Mouse (Mus musculus) mouse trophoblast stem cell (cell line): Measurements from ENCODE around the gene Serpina9.
"Not testable (repeated sequence)": the region's sequence is repeated elsewhere in the genome, so short reads cannot be mapped to it uniquely, and the experiment has no call there.

Source experiments
- in situ Hi-C, 2 experiments: fragments of 300-500 bp; cut with MseI, MboI; formaldehyde crosslinking; loops; 2 replicates in 1 of 2; 3 replicates in 1 of 2; pipeline ENCODE4 v1.15.1; 2025

The Serpina9 gene

DNA sequence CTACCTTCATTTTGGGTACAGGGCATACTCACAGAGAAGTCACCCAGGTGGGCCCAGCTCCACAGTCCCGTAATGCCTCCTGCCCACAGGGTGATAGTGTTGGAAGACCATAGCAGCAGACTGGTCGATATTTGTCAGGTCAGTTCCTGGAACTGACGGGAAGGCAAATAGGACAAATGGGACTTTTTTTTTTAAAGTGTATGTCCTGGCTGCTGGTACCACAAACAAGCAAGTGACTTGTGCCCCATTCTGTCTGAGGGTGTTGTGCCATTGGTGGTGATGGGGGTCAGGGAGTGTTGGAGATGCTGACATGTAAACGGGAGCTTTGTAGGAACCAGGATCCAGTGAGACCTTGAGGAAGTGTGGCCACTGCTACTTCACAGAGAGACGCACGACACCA lies 23.7 kb downstream of the Serpina9 start, which contains the start of gene Serpina11:
TSS of gene Serpina11 (minus strand) at position 101 of the 400 bp plus-strand sequence.
- in situ Hi-C loops: loop anchor here (5.0 to 10.0 kb wide), 2 partner anchors 432 to 435 kb away; no protein-coding TSS in a partner anchor

DNA sequence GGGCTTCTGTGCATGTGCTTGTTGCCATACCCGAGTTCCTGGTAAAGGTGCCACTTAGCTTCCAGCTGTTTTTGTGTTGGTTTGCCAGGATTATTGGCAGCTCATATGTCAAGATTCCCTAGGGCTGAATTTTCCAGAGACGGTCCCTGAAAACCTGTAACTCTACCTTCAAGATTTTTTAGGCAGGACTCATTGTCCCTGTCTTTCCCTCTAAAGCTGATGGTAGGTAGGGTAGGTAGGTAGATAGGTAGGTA lies 24.1 kb downstream of the Serpina9 start:
- in situ Hi-C loops: no loop called here

DNA sequence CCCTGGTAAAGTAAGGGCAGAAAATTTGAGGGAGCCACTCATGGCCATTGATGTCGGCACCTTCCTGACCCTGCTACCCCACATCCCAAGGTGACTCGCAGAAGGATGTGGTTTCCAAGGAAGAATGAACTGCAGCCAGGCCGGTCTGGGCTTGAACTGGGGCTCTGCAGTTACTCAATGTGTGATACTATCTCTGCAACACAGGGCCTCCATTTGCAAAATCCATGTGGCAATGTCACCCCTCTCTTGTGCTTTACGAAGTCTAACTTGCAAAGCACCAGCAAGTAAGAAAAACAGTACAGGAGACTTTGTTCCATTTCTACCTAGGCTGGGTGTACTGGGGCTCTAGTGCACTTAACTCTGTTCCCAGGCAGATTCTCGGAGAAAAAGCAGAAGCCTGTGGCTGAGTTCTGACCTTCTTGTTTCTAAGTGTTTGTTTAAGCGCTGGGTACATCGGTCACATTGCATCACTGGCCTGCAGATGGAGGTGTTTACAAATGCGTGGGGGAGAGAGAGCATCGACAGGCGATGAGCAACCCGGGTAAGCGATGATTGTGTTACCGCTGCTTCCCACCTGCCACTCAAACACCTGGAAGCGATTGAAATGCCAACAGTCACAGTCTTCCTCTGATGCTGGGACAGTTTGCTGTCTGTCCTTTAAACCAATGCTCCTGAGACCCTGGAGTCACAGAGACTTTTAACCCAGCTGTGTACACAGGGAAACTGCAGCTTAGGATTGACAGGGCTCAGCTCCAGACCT lies 24.6 kb downstream of the Serpina9 start:
- in situ Hi-C loops: no loop called here

DNA sequence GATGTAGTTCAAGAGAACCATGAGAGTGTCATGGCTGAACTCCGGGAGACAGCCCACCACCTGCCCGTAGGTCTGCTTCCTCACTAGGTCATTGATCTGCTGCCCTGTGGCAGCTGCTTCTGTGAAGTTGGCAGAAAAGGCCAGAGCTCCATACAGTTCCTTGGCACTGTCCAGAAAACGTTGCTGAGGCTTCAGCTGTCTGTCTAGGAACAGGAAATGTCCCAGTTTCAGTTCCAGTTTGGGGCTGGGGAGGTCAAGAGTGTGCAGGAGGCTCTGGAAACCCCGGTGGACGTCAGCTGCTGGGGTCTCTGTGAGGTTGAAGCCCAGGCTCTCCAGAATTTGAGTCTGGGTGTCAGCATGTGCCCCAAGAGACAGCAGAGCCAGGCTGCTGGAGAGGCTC lies 27.7 kb downstream of the Serpina9 start:
- in situ Hi-C loops: no loop called here

DNA sequence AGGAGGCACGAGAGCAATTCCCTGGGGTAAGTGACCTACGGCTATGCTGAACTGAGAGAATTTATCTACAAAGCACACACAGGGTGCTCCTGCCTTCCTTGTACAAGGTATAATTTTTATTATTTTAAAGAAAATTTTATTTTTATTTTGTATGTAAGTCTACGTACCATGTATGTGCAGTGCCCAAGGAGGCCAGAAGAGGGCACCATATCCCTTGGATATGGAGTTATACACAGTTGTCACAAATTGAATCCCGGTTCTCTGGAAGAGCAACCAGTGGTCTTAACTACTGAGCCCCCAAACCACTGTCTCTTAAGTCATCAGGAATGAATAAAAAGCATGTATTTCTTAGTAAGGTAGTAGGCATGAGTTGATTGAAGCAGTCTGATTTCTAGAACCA lies 28.6 kb downstream of the Serpina9 start:
- in situ Hi-C loops: no loop called here

DNA sequence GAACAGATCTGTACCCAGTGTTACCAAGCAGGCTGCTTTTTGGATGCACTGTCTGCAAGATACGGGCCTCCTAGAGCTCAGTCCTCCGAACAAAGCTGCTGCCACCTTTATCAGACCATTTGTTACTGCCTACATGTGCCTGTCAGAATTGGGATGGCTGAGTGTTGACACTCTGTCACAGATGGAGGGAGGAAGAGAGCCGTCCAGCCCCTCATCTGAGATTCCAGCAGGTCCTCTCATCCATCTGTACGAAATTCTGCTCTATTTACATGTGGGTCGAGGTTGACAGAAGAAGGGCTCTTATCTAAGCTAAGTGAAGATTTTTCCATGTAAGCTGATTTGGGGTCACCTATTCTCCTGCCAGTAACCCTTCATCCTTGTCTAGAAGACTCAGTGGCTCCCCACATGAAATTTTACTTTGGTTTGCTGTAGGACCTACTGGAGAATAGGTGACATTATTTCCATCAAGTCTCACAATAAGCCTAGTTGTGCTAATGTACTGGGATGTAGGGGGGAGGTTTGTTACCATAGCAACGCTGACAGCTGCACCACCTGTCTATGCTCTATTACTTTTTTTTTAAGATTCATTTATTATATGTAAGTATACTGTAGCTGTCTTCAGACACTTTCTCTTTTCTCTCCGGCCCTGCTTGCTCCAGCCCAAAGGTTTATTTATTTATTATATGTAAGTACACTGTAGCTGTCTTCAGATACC lies 31.8 kb downstream of the Serpina9 start:
- in situ Hi-C loops: no loop called here

DNA sequence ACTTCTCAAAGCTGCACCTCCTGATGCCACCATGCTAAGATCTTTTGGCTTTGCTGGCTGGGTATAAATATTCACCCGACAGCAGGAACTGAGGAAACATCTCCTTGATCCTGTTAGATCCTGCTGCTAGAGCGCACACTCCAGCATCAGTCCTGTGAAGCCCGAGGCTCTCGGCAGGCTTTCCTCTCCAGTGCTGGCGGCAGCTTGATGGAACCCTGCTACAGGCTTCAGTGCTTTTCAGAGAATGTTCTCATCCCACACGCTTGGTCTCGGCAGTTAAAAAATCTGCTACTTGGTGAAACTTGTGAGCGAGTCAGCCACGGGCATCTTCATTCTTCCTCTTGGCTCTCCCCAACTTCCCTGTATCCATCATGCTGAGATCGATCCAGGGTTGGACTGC lies 35.3 kb downstream of the Serpina9 start:
- in situ Hi-C loops: no loop called here

DNA sequence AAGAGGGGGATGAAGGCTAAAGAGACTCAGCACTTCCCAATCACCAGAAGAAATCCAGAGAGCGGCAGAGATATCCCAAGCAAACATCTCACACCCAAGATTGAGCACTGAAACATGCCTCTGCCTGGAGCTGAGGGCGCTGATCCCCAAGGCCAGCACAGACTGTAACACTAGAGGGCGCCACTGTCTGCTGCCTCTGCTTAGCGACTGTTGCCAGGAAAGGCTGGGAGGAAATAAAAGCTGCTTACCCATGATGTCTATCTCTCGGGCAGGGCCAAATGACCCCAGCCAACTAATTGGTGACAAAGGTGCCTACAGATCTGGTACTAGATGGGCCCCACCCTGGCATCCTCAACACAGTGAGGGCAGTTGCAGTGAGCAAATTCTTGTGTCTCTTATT lies 35.7 kb downstream of the Serpina9 start:
- in situ Hi-C loops: no loop called here

DNA sequence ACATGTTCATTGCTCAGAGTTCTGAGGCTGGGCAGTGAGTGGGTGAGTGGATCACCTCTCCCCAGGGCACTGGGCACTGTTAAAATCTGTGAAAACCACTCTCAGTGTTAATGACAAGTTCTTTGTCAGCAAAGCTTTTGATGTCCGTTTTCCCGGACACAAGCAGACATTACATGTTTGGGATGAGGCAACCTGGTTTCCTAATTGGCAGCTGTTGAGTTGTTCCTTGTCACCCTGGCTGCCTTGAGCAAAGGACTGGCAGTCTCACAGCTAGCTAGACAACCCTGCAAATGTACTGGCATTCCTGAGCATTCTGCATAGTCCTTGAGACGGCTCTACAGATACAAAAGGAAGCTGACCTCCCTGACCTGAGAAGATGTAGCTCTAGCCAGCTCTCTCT lies 36.5 kb downstream of the Serpina9 start:
- in situ Hi-C loops: no loop called here

DNA sequence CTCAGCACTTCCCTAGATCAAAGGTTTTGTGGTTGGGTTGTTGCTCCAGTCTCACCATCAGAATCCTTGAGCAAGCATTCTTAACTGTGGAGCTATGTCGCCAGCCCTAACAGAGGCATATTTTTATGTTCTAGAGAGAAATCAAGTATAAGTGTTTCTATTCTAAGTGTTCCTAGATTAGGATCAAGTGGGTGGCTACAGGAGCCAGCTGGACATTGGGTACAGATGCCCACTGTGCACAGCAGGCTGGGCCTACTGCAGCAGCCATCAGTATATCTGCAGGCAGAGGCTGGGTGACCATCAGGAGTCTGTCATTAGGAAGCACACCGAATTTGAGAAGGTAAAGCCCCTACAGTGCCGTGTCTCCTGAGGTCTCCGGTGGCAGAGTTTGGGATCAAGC lies 42.5 kb downstream of the Serpina9 start:
- in situ Hi-C loops: no loop called here

DNA sequence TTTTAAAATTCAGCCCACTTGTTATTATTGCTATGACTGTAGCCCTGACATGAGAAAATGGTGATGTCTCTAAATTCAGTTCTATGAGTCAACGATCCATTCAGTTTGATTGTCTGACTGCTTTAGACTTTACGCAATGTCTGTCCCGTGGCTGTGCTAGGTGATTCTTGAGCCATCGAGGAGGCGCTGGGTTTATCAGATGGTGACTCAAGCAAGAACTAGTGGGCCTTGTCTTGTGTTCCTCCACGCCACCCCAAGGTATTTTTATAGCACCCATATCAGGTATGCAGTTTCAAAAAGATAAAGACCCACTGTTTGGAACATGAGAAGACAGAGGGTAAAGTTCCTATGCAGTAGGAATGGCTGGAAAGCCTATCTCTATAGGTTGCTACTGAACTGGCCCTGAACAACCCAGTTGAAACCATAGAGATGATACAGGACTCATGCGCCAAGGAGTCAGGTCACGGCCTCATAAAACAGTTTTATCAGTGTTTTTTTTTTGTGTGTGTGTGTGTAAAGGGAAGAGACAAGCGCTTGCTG lies 43.9 kb downstream of the Serpina9 start:
- in situ Hi-C loops: no loop called here

DNA sequence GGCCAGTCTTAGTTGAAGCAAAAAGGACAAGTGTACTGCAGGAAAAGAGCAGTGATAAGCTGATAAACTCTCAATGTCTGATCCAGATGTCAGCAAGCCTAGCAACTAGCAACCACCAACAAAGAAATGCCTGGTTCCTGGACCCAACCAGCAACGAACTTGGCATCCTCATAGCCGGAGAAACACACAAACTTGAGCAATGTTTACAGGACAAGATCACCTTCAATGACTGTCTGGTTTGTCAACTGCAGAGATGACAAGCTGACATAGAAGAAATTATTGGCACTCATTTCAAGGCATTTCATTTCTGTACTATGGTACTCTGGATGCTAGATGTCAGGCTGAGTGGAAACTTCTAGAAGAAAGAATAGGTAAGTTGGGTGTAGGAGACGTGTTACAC lies 46.8 kb downstream of the Serpina9 start:
- in situ Hi-C loops: no loop called here

DNA sequence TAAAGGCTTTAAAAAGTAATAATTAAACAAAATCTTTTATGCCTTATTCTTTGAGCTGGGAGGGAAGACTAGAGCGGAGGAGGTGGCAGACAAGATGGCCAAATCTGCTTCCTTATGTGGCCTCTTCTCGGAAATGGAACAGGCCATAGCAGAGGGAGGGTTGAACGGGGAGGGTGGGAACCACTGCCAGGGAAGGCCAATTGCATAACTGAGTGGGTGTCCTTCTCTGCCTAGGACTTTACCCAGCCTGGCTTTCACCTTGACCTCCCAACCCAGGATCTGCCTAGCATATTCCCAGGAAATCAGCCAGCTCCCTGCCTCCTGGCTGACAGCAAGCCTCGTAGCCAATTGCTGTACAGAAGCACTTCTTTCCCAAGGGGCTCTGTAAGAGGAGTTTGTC lies 50.3 kb downstream of the Serpina9 start:
- in situ Hi-C loops: no loop called here

DNA sequence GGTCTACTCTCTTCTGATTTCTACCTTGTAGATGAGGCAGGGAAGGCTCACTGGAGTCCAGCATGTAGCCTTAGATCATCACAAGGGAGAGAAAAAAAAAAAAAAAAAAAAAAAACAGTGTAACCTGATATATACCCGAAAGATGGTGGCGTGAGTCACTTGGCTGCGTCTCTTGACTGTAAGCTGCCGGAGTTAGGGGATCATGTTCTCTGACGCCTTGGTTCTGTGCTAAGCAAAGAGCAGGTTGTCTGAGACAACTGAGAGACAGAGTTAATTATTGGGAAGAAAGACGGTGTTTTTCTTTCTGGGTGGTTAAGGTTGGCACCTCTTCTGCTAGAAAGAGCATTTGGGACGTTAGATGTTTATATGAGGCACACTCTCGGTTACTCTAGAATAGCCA lies 50.7 kb downstream of the Serpina9 start:
- in situ Hi-C loops: no loop called here

DNA sequence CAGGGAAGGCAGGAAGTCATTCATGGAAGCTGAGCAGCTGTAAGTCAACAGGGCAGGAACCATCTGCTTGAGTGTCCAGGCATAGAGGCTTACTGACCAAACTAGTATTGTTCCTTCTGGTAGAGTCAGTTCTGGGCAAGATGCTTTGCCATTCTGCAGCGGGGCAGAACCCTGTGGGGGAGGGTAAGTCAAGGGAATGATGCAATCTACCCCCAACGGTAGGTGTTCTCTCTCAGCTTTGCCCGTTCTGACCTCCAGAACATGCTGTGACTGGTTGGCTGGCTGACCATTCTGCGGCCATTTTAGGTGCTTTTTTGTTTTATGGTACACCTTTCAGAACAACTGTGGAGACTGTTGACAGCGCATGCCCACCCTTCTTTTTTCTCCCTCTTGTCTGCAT lies 51.2 kb downstream of the Serpina9 start:
- in situ Hi-C loops: no loop called here

DNA sequence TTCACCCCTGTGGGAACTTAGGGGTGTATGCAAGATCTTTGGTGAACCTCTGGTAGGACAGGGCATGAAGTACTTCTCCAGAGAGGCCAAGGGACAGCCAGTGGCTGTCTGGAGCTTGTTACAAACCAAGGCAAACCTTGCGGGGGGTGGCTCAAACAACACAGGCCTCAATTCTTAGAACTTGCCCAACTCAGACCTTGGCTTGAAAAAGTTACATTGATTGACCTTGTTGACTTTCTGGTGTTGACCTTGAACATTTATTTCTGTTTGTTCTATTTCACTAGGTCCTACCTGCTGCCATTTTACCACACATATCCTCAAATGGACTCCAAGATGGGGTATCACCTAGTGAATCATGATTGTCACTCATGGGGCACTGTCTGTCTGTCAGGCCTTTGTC lies 51.8 kb downstream of the Serpina9 start:
- in situ Hi-C loops: no loop called here

DNA sequence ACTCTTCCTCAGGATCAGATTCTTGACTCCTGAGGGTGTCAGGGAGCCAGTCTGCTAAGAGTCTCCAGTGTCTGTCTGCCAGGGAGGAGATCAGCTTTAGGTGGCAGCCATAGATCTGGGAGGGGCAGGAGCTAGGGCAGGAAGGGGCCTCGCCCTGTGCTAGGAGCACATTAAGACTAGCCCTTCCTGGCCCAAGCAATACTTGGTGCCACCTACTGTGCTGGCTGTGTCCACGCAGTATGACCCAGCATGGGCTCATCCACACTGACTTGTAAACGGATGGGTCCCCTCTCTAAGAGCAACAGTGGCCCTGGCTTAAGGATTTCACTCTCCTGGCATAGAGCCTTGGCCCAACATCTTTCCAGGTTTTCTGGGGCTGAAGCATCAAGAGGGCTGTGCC lies 54.8 kb downstream of the Serpina9 start, which contains the start of gene Serpina1e:
TSS of gene Serpina1e (minus strand) at position 178 of the 400 bp plus-strand sequence.
- in situ Hi-C loops: no loop called here

DNA sequence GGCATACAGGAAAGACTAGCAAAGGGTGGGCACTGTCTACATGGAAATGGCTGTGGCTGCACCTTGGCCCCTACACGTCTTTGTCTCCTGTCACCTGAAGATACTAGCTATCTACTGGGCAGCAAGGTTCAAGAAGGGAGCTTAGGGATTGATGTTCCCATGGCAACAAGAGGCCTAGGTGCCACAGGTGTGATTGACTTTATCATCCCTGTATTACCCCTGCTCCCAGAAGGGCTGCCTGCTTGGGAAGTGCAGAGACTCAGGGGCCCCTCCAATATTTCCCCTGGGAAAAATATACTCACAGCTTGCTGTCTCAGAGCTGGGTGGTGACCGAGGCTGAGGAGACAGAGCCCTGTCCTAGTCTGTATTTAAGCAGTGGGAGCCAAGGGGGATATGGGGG lies 57.0 kb downstream of the Serpina9 start:
- in situ Hi-C loops: not testable (repeated sequence)

DNA sequence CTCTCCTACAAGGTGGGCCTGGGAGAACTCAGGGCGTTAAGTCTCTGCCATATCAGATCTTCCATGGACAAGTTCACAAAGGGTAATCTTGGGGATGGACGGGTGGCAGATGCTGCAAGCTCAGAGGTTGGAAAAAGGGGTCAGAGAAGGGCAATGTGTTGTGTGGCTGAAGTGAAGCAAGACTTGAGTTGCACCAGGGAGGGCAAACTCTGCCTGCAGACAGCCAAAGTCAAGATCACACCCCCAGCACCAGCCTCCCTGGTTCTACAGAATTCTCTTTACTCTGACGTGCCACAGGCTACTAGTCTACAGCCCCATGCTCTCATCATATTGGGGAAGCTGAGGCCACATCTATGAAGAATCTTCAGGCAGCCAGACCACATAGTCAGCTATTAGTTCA lies 60.6 kb downstream of the Serpina9 start:
- in situ Hi-C loops: not testable (repeated sequence)

DNA sequence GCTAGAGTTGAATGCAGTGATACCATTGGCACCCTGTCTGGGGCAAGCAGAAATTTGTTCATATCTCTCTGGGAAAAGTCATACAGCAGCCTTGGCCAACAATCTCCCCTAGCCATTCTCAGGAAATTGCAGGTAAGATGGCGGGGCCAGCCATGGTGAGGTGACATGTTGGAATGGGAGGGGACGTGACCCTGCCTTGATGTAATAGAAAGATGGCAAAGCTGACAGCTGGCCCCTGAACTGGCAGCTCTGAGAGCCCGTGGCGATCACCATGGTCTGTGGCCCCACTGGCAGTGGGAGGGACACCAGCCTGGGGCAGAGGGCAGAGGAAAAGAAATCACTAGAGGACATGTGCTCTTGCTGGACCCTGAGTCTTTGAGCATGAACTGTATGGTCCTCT lies 67.3 kb downstream of the Serpina9 start:
- in situ Hi-C loops: no loop called here
